Mouse (Mus musculus) heart, postnatal 0 days (tissue): ENCODE measurements around the gene Sars. TPM values are rescaled to one million over a fixed set of nuclear protein-coding genes. Genes with fewer than 3 reads are reported as not detected.

Source experiments
- ATAC-seq: fragments of 200-750 bp; cut with Nextera tagmentation; 2 replicates; pipeline ENCODE4 v1.8.0; 2017; ENCODE audit warnings: low read depth, moderate number of reproducible peaks, moderate library complexity; ENCODE audit not compliant: insufficient read depth
- DNase-seq: peaks from one replicate; pipeline ENCODE4 v3.0.0-alpha.2; 2016; ENCODE audit warnings: low spot score
- H3K27ac ChIP-seq: fragments of 300-500 bp; sonication (generic); 2 replicates; pipeline ENCODE4 v1.5.1; 2014; ENCODE audit warnings: low read depth, mild to moderate bottlenecking
- H3K27me3 ChIP-seq: fragments of 300-500 bp; sonication (generic); 2 replicates; pipeline ENCODE4 v1.6.1; 2014; ENCODE audit warnings: low read length, mixed read lengths; ENCODE audit not compliant: control insufficient read depth, insufficient read depth
- H3K36me3 ChIP-seq: fragments of 300-500 bp; sonication (generic); replicated peaks from 2 replicates; pipeline ENCODE4 v1.6.1; 2014; ENCODE audit warnings: low read length, mixed read lengths; ENCODE audit not compliant: control insufficient read depth, insufficient read depth
- H3K4me1 ChIP-seq: fragments of 300-500 bp; sonication (generic); 2 replicates; pipeline ENCODE4 v1.6.1; 2014; ENCODE audit warnings: antibody characterized with exemption; ENCODE audit not compliant: control insufficient read depth, insufficient read depth
- H3K4me2 ChIP-seq: fragments of 300-500 bp; sonication (generic); 2 replicates; pipeline ENCODE4 v1.6.1; 2014; ENCODE audit warnings: low read depth, mild to moderate bottlenecking, low read length, moderate library complexity
- H3K4me3 ChIP-seq: fragments of 300-500 bp; sonication (generic); 2 replicates; pipeline ENCODE4 v1.5.1; 2014; ENCODE audit warnings: low read depth, low read length
- H3K9ac ChIP-seq: fragments of 300-500 bp; sonication (generic); replicated peaks from 2 replicates; pipeline ENCODE4 v1.6.1; 2014; ENCODE audit warnings: low read depth, low read length, mixed read lengths
- H3K9me3 ChIP-seq: fragments of 300-500 bp; sonication (generic); replicated peaks from 2 replicates; pipeline ENCODE4 v1.6.1; 2016; ENCODE audit warnings: low read length; ENCODE audit not compliant: control insufficient read depth
- CTCF ChIP-seq: IDR thresholded peaks from 2 replicates; pipeline ENCODE4 v1.5.1; 2016; ENCODE audit warnings: antibody characterized with exemption, control low read depth, low read depth
- EP300 ChIP-seq: IDR thresholded peaks from 2 replicates; pipeline ENCODE4 v1.6.1; 2016; ENCODE audit warnings: antibody characterized with exemption, low read depth
- WGBS: fragments of 180-500 bp; shearing (Covaris S2); extraction: QIAGEN DNeasy Blood & Tissue Kit; methylation state at CpG from one replicate; pipeline ENCODE4 v1.1.7; 2014; 5-methylcytosine and 5-hydroxymethylcytosine counted together
- polyA plus RNA-seq: library from polyadenylated mRNA; unstranded; fragments of >200 nt; fragmentation: Nextera tagmentation; extraction: Ambion mirVana; gene quantifications from 2 replicates; pipeline ENCODE4 v1.2.1, GENCODE M21; 2015
- total RNA-seq: library from RNA; depleted of rRNA; stranded (reverse); fragments of >200 nt; gene quantifications from 2 replicates; pipeline ENCODE4 v1.2.3, GENCODE M21; 2014; ENCODE audit warnings: low replicate concordance

The Sars gene
- total and polyA plus RNA-seq, 2 experiments from 2014 or later = 40.3 to 77.7 TPM

- ATAC-seq (no peak), DNase-seq (no peak)
- 69% methylated on average over 5 of the region's 5 CpGs for WGBS
- TF ChIP-seq EP300 (no peak), CTCF (no peak)
- H3K4me1 ChIP-seq = no peaks in the 10 kb centered on the region
- no peak overlapping the region for H3K27ac ChIP-seq
- no peak overlapping the region for H3K4me2 ChIP-seq
- no peak overlapping the region for H3K4me3 ChIP-seq
- no peaks in the 10 kb centered on the region for H3K27me3 ChIP-seq
- no peaks in the 10 kb centered on the region for H3K36me3 ChIP-seq
- H3K9ac ChIP-seq = no peak overlapping the region
- no peaks in the 10 kb centered on the region for H3K9me3 ChIP-seq
These were observed 44.6 kb downstream of the Sars start for GRCm38 (mm10) chr3:108400442-108400841.

GRCm38 (mm10) chr3:108398281-108398680 lies 46.7 kb downstream of the Sars start:
- ATAC-seq (no peak), DNase-seq (no peak)
- 81% methylated on average over 9 of the region's 9 CpGs for WGBS
- Histone ChIP-seq H3K4me1 (no peaks in the 10 kb centered on the region), H3K27me3 (no peaks in the 10 kb centered on the region), H3K9me3 (no peaks in the 10 kb centered on the region), H3K4me2 (no peak overlapping the region), H3K4me3 (no peak overlapping the region), H3K9ac (no peak overlapping the region), H3K36me3 (no peaks in the 10 kb centered on the region), H3K27ac (no peak overlapping the region)
- no peak for TF ChIP-seq EP300
- TF ChIP-seq CTCF = no peak

GRCm38 (mm10) chr3:108392793-108393192 lies 52.2 kb downstream of the Sars start:
- 53% methylated on average over 15 of the region's 15 CpGs for WGBS
- DNase-seq (no peak), ATAC-seq (no peak)
- H3K27me3 ChIP-seq = no peaks in the 10 kb centered on the region
- TF ChIP-seq CTCF (no peak), EP300 (no peak)
- H3K9ac ChIP-seq = no peak overlapping the region
- no peaks in the 10 kb centered on the region for H3K4me1 ChIP-seq
- no peak overlapping the region for H3K4me2 ChIP-seq
- H3K27ac ChIP-seq = no peak overlapping the region
- H3K36me3 ChIP-seq = no peaks in the 10 kb centered on the region
- H3K4me3 ChIP-seq = no peak overlapping the region
- no peaks in the 10 kb centered on the region for H3K9me3 ChIP-seq

GRCm38 (mm10) chr3:108392299-108392698 lies 52.7 kb downstream of the Sars start:
- no peaks in the 10 kb centered on the region for H3K9me3 ChIP-seq
- H3K4me3 ChIP-seq = no peak overlapping the region
- ATAC-seq = no peak
- TF ChIP-seq EP300 (no peak), CTCF (no peak)
- H3K9ac ChIP-seq = no peak overlapping the region
- no peak overlapping the region for H3K27ac ChIP-seq
- no peak for DNase-seq
- no peaks in the 10 kb centered on the region; the same call in 1 of the 2 replicates for H3K36me3 ChIP-seq
- H3K4me2 ChIP-seq = 0 out of 2 replicates have a peak overlapping the region, but pooled peaks have one; percentile 6
- 29% methylated on average over 10 of the region's 10 CpGs for WGBS
- H3K4me1 ChIP-seq = no peaks in the 10 kb centered on the region
- H3K27me3 ChIP-seq = no peaks in the 10 kb centered on the region

GRCm38 (mm10) chr3:108389111-108389545 lies 55.9 kb downstream of the Sars start:
- H3K27ac ChIP-seq = no peak overlapping the region; the same call in 1 of the 2 replicates
- DNase-seq (peak; percentile 92), ATAC-seq (peak; percentile 87)
- peaks cover 2% of the 10 kb centered on the region; the same call in 1 of the 2 replicates for H3K4me1 ChIP-seq
- peak overlapping the region; percentile 42; the same call in 1 of the 2 replicates for H3K4me2 ChIP-seq
- WGBS = 1% methylated on average over 5 of the region's 5 CpGs
- TF ChIP-seq EP300 (no peak), CTCF (peak; percentile 99)
- no peaks in the 10 kb centered on the region for H3K27me3 ChIP-seq
- no peaks in the 10 kb centered on the region for H3K9me3 ChIP-seq
- no peak overlapping the region for H3K4me3 ChIP-seq
- no peaks in the 10 kb centered on the region; the same call in 1 of the 2 replicates for H3K36me3 ChIP-seq
- no peak overlapping the region for H3K9ac ChIP-seq

GRCm38 (mm10) chr3:108386186-108386585 lies 58.8 kb downstream of the Sars start:
- no peak for TF ChIP-seq EP300
- TF ChIP-seq CTCF = no peak
- no peak for ATAC-seq
- H3K36me3 ChIP-seq = no peaks in the 10 kb centered on the region; the same call in 1 of the 2 replicates
- no peak overlapping the region for H3K4me3 ChIP-seq
- H3K4me1 ChIP-seq = peaks cover 16% of the 10 kb centered on the region
- no peak overlapping the region for H3K9ac ChIP-seq
- no peak overlapping the region for H3K4me2 ChIP-seq
- H3K9me3 ChIP-seq = no peaks in the 10 kb centered on the region
- H3K27ac ChIP-seq = no peak overlapping the region
- H3K27me3 ChIP-seq = no peaks in the 10 kb centered on the region
- WGBS = 94% methylated on average over 10 of the region's 10 CpGs
- no peak for DNase-seq
